Comparison of ENCODE assay signal across 24 mouse cellular contexts in the genomic region with DNA sequence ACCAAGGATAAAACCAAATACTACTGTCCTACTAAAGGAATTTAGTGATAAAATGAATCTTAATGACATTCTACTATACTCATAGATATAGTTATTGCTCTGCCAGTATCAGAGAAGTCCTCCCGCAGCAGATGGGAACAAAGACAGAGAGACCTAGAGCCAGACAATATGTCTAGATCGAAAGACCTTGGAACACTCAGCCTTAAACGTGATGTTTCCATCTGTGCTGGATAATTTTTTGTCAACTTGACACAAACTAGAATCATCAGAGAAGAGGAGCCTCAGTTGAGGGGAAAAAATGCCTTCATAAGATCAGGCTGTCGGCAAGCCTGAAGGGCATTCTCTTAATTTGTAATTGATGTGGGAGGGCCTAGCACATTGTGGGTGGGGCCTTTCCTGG.
A peak's percentile ranks its signal among the peaks of the same experiment; 100 is the strongest.
DNase-seq lines count a peak whose midpoint lies in the region; ATAC-seq and TF ChIP-seq lines count a peak whose summit lies in the region.
"Had no signal": no experiment of that assay in that cellular context is flagged by ENCODE, and none has a peak within 500 bp of the region (broad histone marks: within the 10 kb centered on the region; RNA-seq: fewer than 3 reads in every experiment).

No protein-coding gene starts in this region.

- peak overlapping the region; percentile 79 for H3K27ac ChIP-seq in layer of hippocampus, adult 2 months
- H3K27ac ChIP-seq: embryonic facial prominence, embryonic 12.5 days; embryonic facial prominence, embryonic 15.5 days; heart, embryonic 15.5 days; hindbrain, embryonic 14.5 days; hindbrain, postnatal 0 days had no signal

- DNase-seq in layer of hippocampus, adult 2 months (ENCODE audit: low spot score in 2 of 2), result peak; percentile 32 to 53
- no peak for DNase-seq in layer of hippocampus, adult 9-10 months (ENCODE audit: low spot score)
- peak; percentile 51 for DNase-seq in brain, adult 2 months (ENCODE audit: low read depth, low spot score)
- peak; percentile 8 to 19 for DNase-seq in layer of hippocampus, adult 8-10 months (ENCODE audit: low spot score in 2 of 2)
- no peak for DNase-seq in cerebellum, postnatal 10 days
- DNase-seq: adrenal gland, adult 8-10 months; adrenal gland, postnatal 25 days; cerebellum, adult 18-20 months; cerebellum, adult 9-10 months; cerebellum, postnatal 25 days; forebrain, postnatal 0 days; gastrocnemius, postnatal 25 days; heart, adult 18-20 months; heart, postnatal 10 days; heart, postnatal 36 days had no signal

- no peak for TF ChIP-seq CTCF in layer of hippocampus, adult 2 months (conservative IDR thresholded peaks at IDR 0.05)

- no peak for ATAC-seq in activated CD4-positive, CD25-positive, alpha-beta regulatory T cell, adult 4 months
- ATAC-seq: CD4-positive, CD25-positive, alpha-beta regulatory T cell, adult 4 months; forebrain, embryonic 14.5 days; forebrain, postnatal 0 days; hindbrain, postnatal 0 days had no signal

- H3K4me3 ChIP-seq in layer of hippocampus, adult 2 months, result no peak overlapping the region
- H3K4me3 ChIP-seq: embryonic facial prominence, embryonic 12.5 days; embryonic facial prominence, embryonic 15.5 days; heart, embryonic 12.5 days; heart, embryonic 15.5 days had no signal

Comparison
In these comparisons a context has a peak if more than half of its experiments do, and no peak if none do; other contexts are left out.
1. DNase-seq: peak in layer of hippocampus, adult 2 months (2 of 2), brain, adult 2 months (single experiment) and layer of hippocampus, adult 8-10 months (2 of 2); none in layer of hippocampus, adult 9-10 months (single experiment) and cerebellum, postnatal 10 days (0 of 2).